Mouse (Mus musculus) lung, postnatal 0 days (tissue): ENCODE results near the gene Rps6kc1. TPM values are rescaled to one million over a fixed set of nuclear protein-coding genes. Genes with fewer than 3 reads are reported as not detected.

ENCODE experiments used
- ATAC-seq: fragments of 200-750 bp; cut with Nextera tagmentation; 2 replicates; pipeline ENCODE4 v1.8.0; 2017; ENCODE audit warnings: moderate library complexity
- DNase-seq: peaks from one replicate; pipeline ENCODE4 v3.0.0-alpha.2; 2016; ENCODE audit warnings: low spot score
- H3K27ac ChIP-seq: fragments of 300-500 bp; sonication (generic); 2 replicates; pipeline ENCODE4 v1.5.1; 2014; ENCODE audit warnings: antibody characterized with exemption, mild to moderate bottlenecking, low read length, mixed read lengths
- H3K27me3 ChIP-seq: fragments of 300-500 bp; sonication (generic); replicated peaks from 2 replicates; pipeline ENCODE4 v1.6.1; 2014; ENCODE audit warnings: low read length, mixed read lengths; ENCODE audit not compliant: insufficient read depth
- H3K36me3 ChIP-seq: fragments of 300-500 bp; sonication (generic); 2 replicates; pipeline ENCODE4 v1.6.1; 2014; ENCODE audit warnings: low read length, mixed read lengths; ENCODE audit not compliant: insufficient read depth
- H3K4me1 ChIP-seq: fragments of 300-500 bp; sonication (generic); 2 replicates; pipeline ENCODE4 v1.6.1; 2014; ENCODE audit warnings: antibody characterized with exemption, low read depth, low read length, mixed read lengths; ENCODE audit not compliant: insufficient read depth
- H3K4me2 ChIP-seq: fragments of 300-500 bp; sonication (generic); replicated peaks from 2 replicates; pipeline ENCODE4 v1.6.1; 2014; ENCODE audit warnings: low read depth, mild to moderate bottlenecking, low read length, moderate library complexity, mixed read lengths
- H3K4me3 ChIP-seq: fragments of 300-500 bp; sonication (generic); 2 replicates; pipeline ENCODE4 v1.5.1; 2014; ENCODE audit warnings: low read depth, low read length
- H3K9ac ChIP-seq: fragments of 300-500 bp; sonication (generic); replicated peaks from 2 replicates; pipeline ENCODE4 v1.6.1; 2014; ENCODE audit warnings: low read depth, mild to moderate bottlenecking
- H3K9me3 ChIP-seq: fragments of 300-500 bp; sonication (generic); 2 replicates; pipeline ENCODE4 v1.6.1; 2016; ENCODE audit warnings: low read length, mixed read lengths
- CTCF ChIP-seq: IDR thresholded peaks from 2 replicates; pipeline ENCODE4 v1.5.1; 2016; ENCODE audit warnings: antibody characterized with exemption, mild to moderate bottlenecking
- EP300 ChIP-seq: IDR thresholded peaks from 2 replicates; pipeline ENCODE4 v1.6.1; 2016; ENCODE audit warnings: antibody characterized with exemption, mild to moderate bottlenecking, control low read depth
- WGBS: fragments of 180-500 bp; shearing (Covaris S2); extraction: QIAGEN DNeasy Blood & Tissue Kit; methylation state at CpG from one replicate; pipeline ENCODE4 v1.1.7; 2014; 5-methylcytosine and 5-hydroxymethylcytosine counted together
- polyA plus RNA-seq: library from polyadenylated mRNA; unstranded; fragments of >200 nt; fragmentation: Nextera tagmentation; extraction: Ambion mirVana; gene quantifications from 2 replicates; pipeline ENCODE4 v1.2.1, GENCODE M21; 2015

Rps6kc1 gene
- polyA plus RNA-seq, 1 experiment from 2014 or later: 8.5 TPM

GRCm38 (mm10) chr1:190849162-190849865, 62.3 kb downstream of the Rps6kc1 start:
- H3K4me2 ChIP-seq: no peak overlapping the region
- 0 out of 2 replicates have a peak, but pooled peaks cover 4% of the 10 kb centered on the region for H3K36me3 ChIP-seq
- H3K4me1 ChIP-seq: no peaks in the 10 kb centered on the region
- DNase-seq: no peak
- H3K9me3 ChIP-seq: no peaks in the 10 kb centered on the region
- no peak overlapping the region for H3K27ac ChIP-seq
- no peak for TF ChIP-seq EP300
- no peak for TF ChIP-seq CTCF
- no peaks in the 10 kb centered on the region for H3K27me3 ChIP-seq
- no peak for ATAC-seq
- WGBS: 62% methylated on average over 11 of the region's 11 CpGs
- H3K9ac ChIP-seq: no peak overlapping the region
- H3K4me3 ChIP-seq: no peak overlapping the region

GRCm38 (mm10) chr1:190848676-190849075, 62.9 kb downstream of the Rps6kc1 start:
- no peak for ATAC-seq
- TF ChIP-seq EP300 (no peak), CTCF (no peak)
- H3K27me3 ChIP-seq: no peaks in the 10 kb centered on the region
- no peak overlapping the region for H3K9ac ChIP-seq
- H3K27ac ChIP-seq: no peak overlapping the region
- H3K36me3 ChIP-seq: 0 out of 2 replicates have a peak, but pooled peaks cover 5% of the 10 kb centered on the region
- H3K4me3 ChIP-seq: no peak overlapping the region
- WGBS: 31% methylated on average over 2 of the region's 3 CpGs
- H3K4me1 ChIP-seq: no peaks in the 10 kb centered on the region
- no peaks in the 10 kb centered on the region for H3K9me3 ChIP-seq
- no peak overlapping the region for H3K4me2 ChIP-seq
- no peak for DNase-seq

- H3K36me3 ChIP-seq: 0 out of 2 replicates have a peak, but pooled peaks cover 5% of the 10 kb centered on the region
- no peak for ATAC-seq
- WGBS: 75% methylated on average over 3 of the region's 3 CpGs
- H3K27me3 ChIP-seq: no peaks in the 10 kb centered on the region
- H3K4me2 ChIP-seq: no peak overlapping the region
- H3K9ac ChIP-seq: no peak overlapping the region
- no peaks in the 10 kb centered on the region for H3K9me3 ChIP-seq
- no peaks in the 10 kb centered on the region for H3K4me1 ChIP-seq
- TF ChIP-seq EP300 (no peak), CTCF (no peak)
- H3K27ac ChIP-seq: no peak overlapping the region
- DNase-seq: no peak
- H3K4me3 ChIP-seq: no peak overlapping the region
Observed at GRCm38 (mm10) chr1:190846956-190847355, 64.6 kb downstream of the Rps6kc1 start.

GRCm38 (mm10) chr1:190846074-190846730, 65.4 kb downstream of the Rps6kc1 start:
- ATAC-seq (no peak), DNase-seq (no peak)
- no peak overlapping the region for H3K4me2 ChIP-seq
- TF ChIP-seq CTCF (no peak), EP300 (no peak)
- WGBS: 84% methylated on average over 11 of the region's 11 CpGs
- H3K27me3 ChIP-seq: no peaks in the 10 kb centered on the region
- no peaks in the 10 kb centered on the region for H3K4me1 ChIP-seq
- H3K9me3 ChIP-seq: no peaks in the 10 kb centered on the region
- H3K27ac ChIP-seq: no peak overlapping the region
- 0 out of 2 replicates have a peak, but pooled peaks cover 5% of the 10 kb centered on the region for H3K36me3 ChIP-seq
- H3K4me3 ChIP-seq: no peak overlapping the region
- no peak overlapping the region for H3K9ac ChIP-seq

- H3K27me3 ChIP-seq: no peaks in the 10 kb centered on the region
Observed at GRCm38 (mm10) chr1:190845419-190845818, 66.2 kb downstream of the Rps6kc1 start.

GRCm38 (mm10) chr1:190844356-190844755, 67.2 kb downstream of the Rps6kc1 start:
- ATAC-seq (no peak), DNase-seq (no peak)
- Histone ChIP-seq H3K4me2 (no peak overlapping the region), H3K36me3 (0 out of 2 replicates have a peak, but pooled peaks cover 5% of the 10 kb centered on the region), H3K9me3 (no peaks in the 10 kb centered on the region), H3K4me1 (no peaks in the 10 kb centered on the region), H3K9ac (no peak overlapping the region), H3K27me3 (no peaks in the 10 kb centered on the region), H3K27ac (no peak overlapping the region), H3K4me3 (no peak overlapping the region)
- WGBS: 90% methylated on average over 11 of the region's 11 CpGs
- TF ChIP-seq EP300: no peak
- no peak for TF ChIP-seq CTCF

More at GRCm38 (mm10) chr1:190845419-190845818, 66.2 kb downstream of the Rps6kc1 start:
- ATAC-seq: no peak
- Histone ChIP-seq H3K4me3 (no peak overlapping the region), H3K4me2 (no peak overlapping the region), H3K9ac (no peak overlapping the region), H3K9me3 (no peaks in the 10 kb centered on the region), H3K27ac (no peak overlapping the region), H3K4me1 (no peaks in the 10 kb centered on the region), H3K36me3 (0 out of 2 replicates have a peak, but pooled peaks cover 5% of the 10 kb centered on the region)
- no peak for DNase-seq
- 58% methylated on average over 4 of the region's 4 CpGs for WGBS
- TF ChIP-seq EP300 (no peak), CTCF (no peak)
